Mouse (Mus musculus): ENCODE measurements around the gene Scn2a.
A peak's percentile ranks its signal among the peaks of the same experiment; 100 is the strongest.
"Not testable (repeated sequence)": the region's sequence is repeated elsewhere in the genome, so short reads cannot be mapped to it uniquely, and the experiment has no call there.

Gene Scn2a

GRCm38 (mm10) chr2:65695061-65695460 is 74.5 kb downstream of the Scn2a start:
- no peak for DNase-seq (ENCODE audit: low read depth, low spot score)

DNA sequence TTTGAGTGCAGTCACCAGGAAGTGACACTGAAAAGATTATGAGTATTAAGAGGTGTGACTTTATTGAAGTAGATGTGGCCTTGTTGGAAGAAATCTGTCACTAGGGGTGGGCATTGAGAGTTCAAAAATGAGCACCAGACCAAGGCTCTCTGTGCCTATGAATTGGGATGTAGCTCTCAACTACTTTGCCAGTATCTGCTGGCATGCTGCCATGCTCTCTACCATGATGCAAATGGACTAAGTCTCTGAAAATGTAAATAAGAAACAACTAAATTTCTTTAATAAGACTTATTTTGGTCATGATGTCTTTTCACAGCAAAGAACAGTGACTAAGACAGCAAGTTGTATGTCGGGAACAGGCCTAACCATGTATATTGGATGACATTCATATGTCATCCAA is 79.7 kb downstream of the Scn2a start:
- DNase-seq (ENCODE audit: low read depth, low spot score), result no peak

- DNase-seq (ENCODE audit: low read depth, low spot score), result peak; percentile 74
Observed at GRCm38 (mm10) chr2:65701175-65701574, 80.6 kb downstream of the Scn2a start.

- DNase-seq (ENCODE audit: low read depth, low spot score), result peak; percentile 31
Observed at GRCm38 (mm10) chr2:65722219-65722800, 101.7 kb downstream of the Scn2a start.

GRCm38 (mm10) chr2:65745400-65745799 is 124.8 kb downstream of the Scn2a start:
- no peak for DNase-seq (ENCODE audit: low read depth, low spot score)

DNA sequence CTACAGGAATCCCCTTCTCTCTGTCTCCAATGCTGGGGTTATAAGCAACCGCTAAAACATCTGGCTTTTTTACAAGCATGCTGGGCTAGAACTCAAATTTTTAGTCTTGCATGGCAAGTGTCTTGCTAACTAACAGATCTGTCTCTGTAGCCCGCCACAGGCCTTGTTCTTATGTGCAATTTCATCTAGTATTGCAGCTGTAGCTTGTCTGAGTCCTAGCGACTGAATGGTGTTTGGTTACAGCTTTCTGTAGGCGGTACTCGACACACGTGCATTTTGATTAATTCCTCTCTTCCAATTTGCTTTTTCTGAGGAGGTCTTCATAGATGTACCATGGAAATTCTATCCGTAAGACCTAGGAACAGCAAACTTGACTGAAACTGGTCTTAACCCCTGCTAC is 161.9 kb downstream of the Scn2a start:
- DNase-seq (ENCODE audit: low read depth, low spot score), result no peak

DNA sequence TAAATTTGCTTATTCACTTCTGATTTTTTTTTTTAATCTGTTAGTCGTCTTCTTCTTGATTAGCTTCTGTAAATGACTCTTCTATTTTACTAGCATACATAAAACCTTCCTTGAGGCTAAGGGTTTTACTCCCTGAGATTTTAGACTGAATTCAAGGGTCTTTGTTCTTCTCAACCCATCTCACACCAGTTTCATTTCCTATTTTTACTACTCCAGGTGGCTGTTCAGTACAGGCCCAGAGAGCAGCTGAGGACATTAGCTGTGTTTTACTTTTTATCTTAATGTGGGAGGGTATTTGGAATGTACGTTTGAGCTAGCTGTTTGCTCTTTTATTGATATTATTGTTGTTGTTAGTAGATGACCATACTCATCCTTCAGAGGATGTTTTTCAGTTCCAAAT is 162.8 kb downstream of the Scn2a start:
- DNase-seq (ENCODE audit: low read depth, low spot score), result no peak

GRCm38 (mm10) chr2:65792516-65792915 is 171.9 kb downstream of the Scn2a start:
- peak; percentile 45 for DNase-seq (ENCODE audit: low read depth, low spot score)

DNA sequence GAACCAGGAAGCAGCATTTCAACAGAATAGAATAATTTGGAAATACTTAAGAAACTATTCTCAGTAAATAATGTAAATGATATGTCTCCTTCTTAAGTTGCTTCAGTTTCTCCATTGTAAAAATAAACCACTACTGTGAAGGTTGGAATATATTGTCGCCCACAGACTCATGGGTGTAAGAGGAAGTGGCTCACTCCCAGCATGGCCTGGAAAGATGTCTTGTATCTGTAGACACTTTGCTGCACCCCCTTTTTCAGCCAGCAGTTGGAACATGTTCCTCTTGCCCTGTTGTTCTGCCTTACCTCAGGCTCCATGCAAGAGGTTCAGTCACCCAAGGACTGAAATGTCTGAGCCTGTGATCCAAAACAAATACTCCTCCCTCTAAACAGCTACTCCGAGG is 173.0 kb downstream of the Scn2a start:
- no peak for DNase-seq (ENCODE audit: low read depth, low spot score)

- DNase-seq (ENCODE audit: low read depth, low spot score), result no peak
Observed at GRCm38 (mm10) chr2:65801054-65801709, 180.6 kb downstream of the Scn2a start.

DNA sequence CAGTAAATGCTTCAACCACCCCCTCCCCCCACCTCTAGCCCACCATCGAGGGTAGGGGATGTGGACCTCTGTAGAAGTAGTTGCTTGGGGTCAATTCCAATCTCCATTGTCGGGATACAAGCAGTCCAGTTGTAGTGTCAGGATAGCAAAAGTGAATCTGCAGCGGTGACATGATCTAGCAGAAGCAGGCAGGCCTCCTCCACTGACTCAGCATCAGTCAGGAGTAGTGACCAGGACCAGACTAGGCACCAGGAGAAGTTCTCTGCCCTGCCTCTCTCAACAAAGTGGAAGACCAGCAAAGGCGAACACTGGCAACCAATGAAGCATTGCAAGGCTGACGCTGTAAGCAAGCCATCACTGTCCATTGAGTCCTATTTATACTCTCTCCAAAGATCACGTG is 186.0 kb downstream of the Scn2a start:
- DNase-seq (ENCODE audit: low read depth, low spot score), result no peak

DNA sequence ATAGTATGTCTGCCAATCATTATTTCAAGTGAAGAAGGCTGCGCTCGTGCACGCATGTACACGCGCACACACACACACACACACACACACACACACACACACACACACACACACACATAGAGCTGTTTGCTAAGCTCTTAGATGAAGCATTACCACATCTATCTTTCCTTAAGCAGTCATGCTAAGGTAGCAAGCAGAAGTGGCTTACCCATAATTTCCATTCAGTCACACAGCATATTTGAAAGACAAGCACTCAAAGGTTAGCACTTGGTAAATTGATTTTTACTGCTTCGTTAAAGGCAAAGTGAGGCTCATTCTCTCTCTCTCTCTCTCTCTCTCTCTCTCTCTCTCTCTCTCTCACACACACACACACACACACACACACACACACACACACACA is 190.6 kb downstream of the Scn2a start:
- not testable (repeated sequence) for DNase-seq (ENCODE audit: low read depth, low spot score)

Measured in telencephalon, adult 2 months (tissue).